Mouse (Mus musculus) stomach, postnatal 0 days (tissue): ENCODE measurements at regions not wholly inside any gene's neighbourhood (a gene's known extent, or its start where the extent isn't known, plus 50 kb on each side); places are given as distances from the start of the nearest gene placed in this dataset.

ENCODE experiments used
- CTCF ChIP-seq: IDR thresholded peaks from 2 replicates; pipeline ENCODE4 v1.5.1; 2016; ENCODE audit warnings: antibody characterized with exemption, low read depth, mild to moderate bottlenecking, moderate library complexity
- EP300 ChIP-seq: optimal IDR thresholded peaks from 2 replicates; pipeline ENCODE3; 2016; ENCODE audit warnings: antibody characterized with exemption

GRCm38 (mm10) chr16:87239105-87239504, 114.9 kb upstream of the N6amt1 start:
- TF ChIP-seq CTCF: no peak
- no peak for TF ChIP-seq EP300
